Mouse (Mus musculus) forebrain, embryonic 12.5 days (tissue): Measurements from ENCODE around the gene Fgf3. TPM values are rescaled to one million over a fixed set of nuclear protein-coding genes. Genes with fewer than 3 reads are reported as not detected.
A peak's percentile ranks its signal among the peaks of the same experiment; 100 is the strongest.

Experiments
- ATAC-seq: fragments of 200-750 bp; cut with Nextera tagmentation; 2 replicates; pipeline ENCODE4 v1.8.0; 2017; ENCODE audit warnings: moderate TSS enrichment; ENCODE audit not compliant: low FRiP score
- H3K27ac ChIP-seq: fragments of 300-500 bp; sonication (generic); 2 replicates; pipeline ENCODE4 v1.5.1; 2016; ENCODE audit warnings: mild to moderate bottlenecking
- H3K27me3 ChIP-seq: fragments of 300-500 bp; sonication (generic); 2 replicates; pipeline ENCODE4 v1.6.1; 2016; ENCODE audit warnings: mild to moderate bottlenecking
- H3K36me3 ChIP-seq: fragments of 300-500 bp; sonication (generic); replicated peaks from 2 replicates; pipeline ENCODE4 v1.6.1; 2016; ENCODE audit warnings: mild to moderate bottlenecking
- H3K4me1 ChIP-seq: fragments of 300-500 bp; sonication (generic); 2 replicates; pipeline ENCODE4 v1.6.1; 2016
- H3K4me2 ChIP-seq: fragments of 300-500 bp; sonication (generic); 2 replicates; pipeline ENCODE4 v1.6.1; 2016; ENCODE audit warnings: mild to moderate bottlenecking, moderate library complexity
- H3K4me3 ChIP-seq: fragments of 300-500 bp; sonication (generic); replicated peaks from 2 replicates; pipeline ENCODE4 v1.5.1; 2016; ENCODE audit warnings: mild to moderate bottlenecking
- H3K9ac ChIP-seq: fragments of 300-500 bp; sonication (generic); 2 replicates; pipeline ENCODE4 v1.6.1; 2016; ENCODE audit warnings: mild to moderate bottlenecking
- H3K9me3 ChIP-seq: fragments of 300-500 bp; sonication (generic); 2 replicates; pipeline ENCODE4 v1.6.1; 2016
- WGBS: fragments of 180-500 bp; shearing (Covaris S2); methylation state at CpG from one replicate; pipeline ENCODE4 v1.1.7; 2016; 5-methylcytosine and 5-hydroxymethylcytosine counted together
- polyA plus RNA-seq: library from polyadenylated mRNA; unstranded; fragments of >200 nt; fragmentation: Nextera tagmentation; extraction: Ambion mirVana; gene quantifications from 2 replicates; pipeline ENCODE4 v1.2.1, GENCODE M21; 2016

Fgf3 gene
- polyA plus RNA-seq, 1 experiment from 2014 or later, result 1.2 TPM

DNA sequence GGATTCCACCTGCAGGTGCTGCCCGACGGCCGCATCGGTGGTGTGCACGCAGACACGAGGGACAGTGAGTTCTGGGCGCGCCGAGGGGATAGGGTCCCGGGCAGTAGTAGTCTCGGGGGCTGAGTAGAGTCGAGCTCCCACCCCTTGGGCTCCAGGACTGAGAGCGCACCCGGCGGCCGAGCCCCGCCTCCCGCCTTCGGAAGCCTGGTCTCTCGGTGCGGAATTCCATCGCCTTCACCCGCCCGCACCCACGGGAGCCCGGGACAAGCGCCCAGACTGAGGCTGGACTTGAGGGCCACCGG lies 23.8 kb downstream of the Fgf3 start:
- Histone ChIP-seq H3K9ac (0 out of 2 replicates have a peak overlapping the region, but pooled peaks have one; percentile 7), H3K36me3 (no peaks in the 10 kb centered on the region), H3K9me3 (no peaks in the 10 kb centered on the region), H3K27ac (no peak overlapping the region), H3K4me3 (peak overlapping the region; percentile 30), H3K27me3 (peaks cover 92% of the 10 kb centered on the region), H3K4me1 (peaks cover 14% of the 10 kb centered on the region), H3K4me2 (peak overlapping the region; percentile 45)
- 1% methylated on average over 25 of the region's 28 CpGs for WGBS
- no peak for ATAC-seq

GRCm38 (mm10) chr7:144862126-144862525 lies 24.2 kb downstream of the Fgf3 start:
- H3K4me2 ChIP-seq, result peak overlapping the region; percentile 45; the same call in 1 of the 2 replicates

GRCm38 (mm10) chr7:144862712-144863111 lies 24.8 kb downstream of the Fgf3 start:
- H3K9me3 ChIP-seq, result no peaks in the 10 kb centered on the region
- H3K27ac ChIP-seq, result no peak overlapping the region
- ATAC-seq, result no peak
- WGBS, result 3% methylated on average over 18 of the region's 18 CpGs
- no peak overlapping the region for H3K4me2 ChIP-seq
- H3K27me3 ChIP-seq, result peaks cover 96% of the 10 kb centered on the region
- no peak overlapping the region for H3K9ac ChIP-seq
- no peak overlapping the region for H3K4me3 ChIP-seq
- H3K36me3 ChIP-seq, result no peaks in the 10 kb centered on the region
- peaks cover 14% of the 10 kb centered on the region for H3K4me1 ChIP-seq

More at GRCm38 (mm10) chr7:144862126-144862525, 24.2 kb downstream of the Fgf3 start:
- Histone ChIP-seq H3K4me3 (peak overlapping the region; percentile 30), H3K27me3 (peaks cover 96% of the 10 kb centered on the region), H3K9ac (no peak overlapping the region), H3K4me1 (peaks cover 14% of the 10 kb centered on the region), H3K36me3 (no peaks in the 10 kb centered on the region), H3K9me3 (no peaks in the 10 kb centered on the region), H3K27ac (no peak overlapping the region)
- under 1% methylated on average over 15 of the region's 15 CpGs for WGBS
- no peak for ATAC-seq

- H3K4me2 ChIP-seq, result no peak overlapping the region
- no peak for ATAC-seq
- H3K4me3 ChIP-seq, result no peak overlapping the region
- no peaks in the 10 kb centered on the region for H3K36me3 ChIP-seq
- peaks cover 91% of the 10 kb centered on the region for H3K27me3 ChIP-seq
- WGBS, result under 1% methylated on average over 11 of the region's 11 CpGs
- no peak overlapping the region for H3K27ac ChIP-seq
- H3K9ac ChIP-seq, result no peak overlapping the region
- no peaks in the 10 kb centered on the region for H3K9me3 ChIP-seq
- peaks cover 14% of the 10 kb centered on the region for H3K4me1 ChIP-seq
Measured at GRCm38 (mm10) chr7:144863196-144863595, 25.3 kb downstream of the Fgf3 start.

DNA sequence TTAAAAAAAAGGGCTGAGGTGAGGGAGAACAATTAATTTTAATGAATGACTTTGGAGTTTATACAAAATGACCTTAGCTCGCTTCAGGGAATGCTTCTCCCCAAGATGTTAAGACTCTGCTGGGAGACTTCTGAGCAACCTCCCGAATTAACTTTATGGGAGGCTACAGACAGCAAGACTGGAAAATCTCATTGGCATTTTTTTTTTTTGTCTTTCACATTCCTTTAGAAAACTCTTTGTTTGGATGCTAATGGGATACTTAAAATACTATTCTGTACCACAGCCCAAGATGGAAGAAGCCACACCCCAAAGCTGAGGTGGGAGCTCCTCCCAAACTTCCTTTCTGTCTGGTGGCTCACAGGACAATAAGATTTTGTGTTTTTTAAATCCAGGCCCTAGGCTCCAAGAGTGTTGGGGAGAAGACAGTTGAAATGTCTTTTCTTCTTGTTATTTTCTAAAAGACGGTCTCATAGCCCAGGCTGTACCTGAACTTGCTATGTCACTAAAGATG lies 26.3 kb downstream of the Fgf3 start:
- ATAC-seq, result no peak
- Histone ChIP-seq H3K27ac (no peak overlapping the region), H3K27me3 (peaks cover 84% of the 10 kb centered on the region), H3K4me3 (no peak overlapping the region), H3K36me3 (no peaks in the 10 kb centered on the region), H3K9ac (no peak overlapping the region), H3K4me2 (no peak overlapping the region), H3K9me3 (no peaks in the 10 kb centered on the region), H3K4me1 (peaks cover 14% of the 10 kb centered on the region)
- 40% methylated on average over 3 of the region's 3 CpGs for WGBS

DNA sequence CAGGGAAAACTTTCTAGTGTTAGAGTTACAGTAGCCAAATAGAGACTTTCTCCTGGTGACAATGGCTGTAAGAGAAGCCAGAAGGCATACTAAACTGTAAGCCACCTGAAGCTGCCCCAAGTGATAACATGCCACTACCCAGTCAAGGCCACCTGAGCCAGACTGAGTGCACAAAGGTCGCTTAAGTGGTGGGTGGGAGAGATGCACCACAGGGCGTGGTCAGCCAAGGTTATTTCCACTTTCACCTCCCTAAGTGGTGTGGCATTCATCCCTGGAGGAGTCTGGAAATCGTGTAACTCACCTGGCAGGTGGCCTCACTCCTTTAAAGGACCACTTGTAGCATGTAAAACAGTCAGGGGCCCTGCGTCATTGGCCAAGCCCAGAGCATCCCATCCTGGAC lies 29.3 kb downstream of the Fgf3 start:
- H3K4me3 ChIP-seq, result no peak overlapping the region
- WGBS, result 74% methylated on average over 4 of the region's 4 CpGs
- no peaks in the 10 kb centered on the region for H3K36me3 ChIP-seq
- peaks cover under 1% of the 10 kb centered on the region; the same call in 1 of the 2 replicates for H3K4me1 ChIP-seq
- H3K27me3 ChIP-seq, result peaks cover 59% of the 10 kb centered on the region
- no peak for ATAC-seq
- no peaks in the 10 kb centered on the region for H3K9me3 ChIP-seq
- no peak overlapping the region for H3K4me2 ChIP-seq
- H3K27ac ChIP-seq, result no peak overlapping the region
- H3K9ac ChIP-seq, result no peak overlapping the region

- no peaks in the 10 kb centered on the region for H3K36me3 ChIP-seq
- WGBS, result 78% methylated on average over 8 of the region's 8 CpGs
- no peak overlapping the region for H3K9ac ChIP-seq
- no peaks in the 10 kb centered on the region for H3K4me1 ChIP-seq
- peaks cover 58% of the 10 kb centered on the region for H3K27me3 ChIP-seq
- no peak overlapping the region for H3K4me3 ChIP-seq
- no peaks in the 10 kb centered on the region for H3K9me3 ChIP-seq
- no peak for ATAC-seq
- no peak overlapping the region for H3K4me2 ChIP-seq
- H3K27ac ChIP-seq, result no peak overlapping the region
Measured at GRCm38 (mm10) chr7:144867602-144868001, 29.7 kb downstream of the Fgf3 start.

- Histone ChIP-seq H3K9ac (no peak overlapping the region), H3K4me2 (no peak overlapping the region), H3K4me3 (no peak overlapping the region), H3K27ac (no peak overlapping the region), H3K36me3 (no peaks in the 10 kb centered on the region), H3K27me3 (peaks cover 45% of the 10 kb centered on the region), H3K9me3 (no peaks in the 10 kb centered on the region), H3K4me1 (peaks cover 9% of the 10 kb centered on the region)
- WGBS, result 80% methylated on average over 4 of the region's 4 CpGs
- ATAC-seq, result no peak
Measured at GRCm38 (mm10) chr7:144872420-144872819, 34.5 kb downstream of the Fgf3 start.

DNA sequence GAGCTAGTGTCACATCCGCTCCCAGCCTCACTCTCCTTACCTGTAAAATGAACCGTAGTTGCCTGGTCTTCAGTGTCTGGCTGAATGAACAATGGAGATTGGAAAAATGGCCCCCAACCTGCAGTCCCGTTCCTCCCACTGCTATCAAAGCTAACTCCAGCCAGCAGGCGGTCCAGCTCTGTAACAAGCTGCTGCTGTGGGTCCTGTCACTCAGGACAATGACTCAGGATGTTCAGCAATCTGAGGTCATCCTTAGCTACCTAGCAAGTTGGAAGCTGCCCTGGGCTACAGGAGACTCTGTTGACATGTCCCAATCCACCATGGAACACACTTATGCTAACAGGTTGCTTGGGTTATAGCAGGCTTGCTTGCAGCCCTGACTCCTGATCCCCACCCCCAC lies 35.3 kb downstream of the Fgf3 start:
- H3K4me1 ChIP-seq, result peaks cover 9% of the 10 kb centered on the region
- H3K4me2 ChIP-seq, result no peak overlapping the region
- WGBS, result 77% methylated on average over 4 of the region's 4 CpGs

GRCm38 (mm10) chr7:144874226-144874625 lies 36.3 kb downstream of the Fgf3 start:
- H3K9me3 ChIP-seq, result no peaks in the 10 kb centered on the region
- WGBS, result 65% methylated on average over 4 of the region's 4 CpGs
- no peak overlapping the region for H3K4me2 ChIP-seq
- peaks cover 42% of the 10 kb centered on the region for H3K27me3 ChIP-seq
- H3K4me1 ChIP-seq, result peaks cover 9% of the 10 kb centered on the region
- H3K36me3 ChIP-seq, result no peaks in the 10 kb centered on the region
- H3K4me3 ChIP-seq, result no peak overlapping the region
- H3K27ac ChIP-seq, result no peak overlapping the region
- H3K9ac ChIP-seq, result no peak overlapping the region
- no peak for ATAC-seq

More for the DNA sequence above, 35.3 kb downstream of the Fgf3 start:
- no peaks in the 10 kb centered on the region for H3K36me3 ChIP-seq
- H3K9me3 ChIP-seq, result no peaks in the 10 kb centered on the region
- H3K9ac ChIP-seq, result no peak overlapping the region
- H3K27me3 ChIP-seq, result peaks cover 42% of the 10 kb centered on the region
- H3K4me3 ChIP-seq, result no peak overlapping the region
- no peak overlapping the region for H3K27ac ChIP-seq
- ATAC-seq, result no peak

DNA sequence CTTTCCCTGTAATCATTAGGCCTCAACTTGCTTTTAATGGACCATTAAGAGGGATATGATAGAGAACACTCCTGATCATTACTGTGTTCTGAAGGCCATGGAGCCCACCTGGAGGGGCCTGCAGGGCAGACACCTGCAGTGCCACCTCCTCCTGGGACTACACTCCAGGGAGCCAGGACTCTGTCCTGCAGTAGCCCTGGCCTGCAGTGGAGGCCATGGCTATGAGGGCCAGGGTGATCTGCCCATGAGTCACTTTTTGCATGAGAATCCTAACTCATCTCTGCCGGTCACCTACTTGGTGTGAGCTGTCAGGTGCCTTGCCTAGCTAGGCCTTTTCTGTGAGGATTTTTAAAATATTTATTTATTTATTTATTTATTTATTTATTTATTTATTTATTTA lies 40.5 kb downstream of the Fgf3 start:
- H3K4me2 ChIP-seq, result no peak overlapping the region
- 93% methylated on average over 1 of the region's 1 CpGs for WGBS

GRCm38 (mm10) chr7:144883106-144883505 lies 45.2 kb downstream of the Fgf3 start:
- no peak overlapping the region for H3K4me2 ChIP-seq
- H3K9ac ChIP-seq, result no peak overlapping the region
- WGBS, result 51% methylated on average over 2 of the region's 2 CpGs
- H3K36me3 ChIP-seq, result no peaks in the 10 kb centered on the region
- no peak for ATAC-seq
- H3K4me3 ChIP-seq, result no peak overlapping the region
- H3K27ac ChIP-seq, result no peak overlapping the region
- no peaks in the 10 kb centered on the region for H3K9me3 ChIP-seq
- H3K4me1 ChIP-seq, result no peaks in the 10 kb centered on the region
- H3K27me3 ChIP-seq, result peaks cover 13% of the 10 kb centered on the region

More for the DNA sequence above, 40.5 kb downstream of the Fgf3 start:
- no peak for ATAC-seq
- H3K36me3 ChIP-seq, result no peaks in the 10 kb centered on the region
- no peak overlapping the region for H3K4me3 ChIP-seq
- no peak overlapping the region for H3K9ac ChIP-seq
- H3K9me3 ChIP-seq, result no peaks in the 10 kb centered on the region
- H3K27ac ChIP-seq, result no peak overlapping the region
- peaks cover 27% of the 10 kb centered on the region for H3K27me3 ChIP-seq
- peaks cover 9% of the 10 kb centered on the region for H3K4me1 ChIP-seq

- Histone ChIP-seq H3K9ac (no peak overlapping the region), H3K4me1 (peaks cover 7% of the 10 kb centered on the region; the same call in 1 of the 2 replicates), H3K27ac (no peak overlapping the region), H3K9me3 (no peaks in the 10 kb centered on the region), H3K36me3 (no peaks in the 10 kb centered on the region), H3K4me2 (no peak overlapping the region), H3K27me3 (peaks cover 53% of the 10 kb centered on the region), H3K4me3 (no peak overlapping the region)
- 89% methylated on average over 2 of the region's 2 CpGs for WGBS
- ATAC-seq, result no peak
Measured at GRCm38 (mm10) chr7:144887672-144888071, 49.8 kb downstream of the Fgf3 start.
